Mouse (Mus musculus) regulatory T cell (primary cell): ENCODE measurements around the gene Enho.
"Not testable (repeated sequence)": the region's sequence is repeated elsewhere in the genome, so short reads cannot be mapped to it uniquely, and the experiment has no call there.

Experiments
- in situ Hi-C: fragments of 300-600 bp; cut with MboI, MseI; formaldehyde crosslinking; loops from one replicate; pipeline ENCODE4 v1.15.1; 2025; ENCODE audit warnings: high pct_unique_total_duplicates

Gene Enho

DNA sequence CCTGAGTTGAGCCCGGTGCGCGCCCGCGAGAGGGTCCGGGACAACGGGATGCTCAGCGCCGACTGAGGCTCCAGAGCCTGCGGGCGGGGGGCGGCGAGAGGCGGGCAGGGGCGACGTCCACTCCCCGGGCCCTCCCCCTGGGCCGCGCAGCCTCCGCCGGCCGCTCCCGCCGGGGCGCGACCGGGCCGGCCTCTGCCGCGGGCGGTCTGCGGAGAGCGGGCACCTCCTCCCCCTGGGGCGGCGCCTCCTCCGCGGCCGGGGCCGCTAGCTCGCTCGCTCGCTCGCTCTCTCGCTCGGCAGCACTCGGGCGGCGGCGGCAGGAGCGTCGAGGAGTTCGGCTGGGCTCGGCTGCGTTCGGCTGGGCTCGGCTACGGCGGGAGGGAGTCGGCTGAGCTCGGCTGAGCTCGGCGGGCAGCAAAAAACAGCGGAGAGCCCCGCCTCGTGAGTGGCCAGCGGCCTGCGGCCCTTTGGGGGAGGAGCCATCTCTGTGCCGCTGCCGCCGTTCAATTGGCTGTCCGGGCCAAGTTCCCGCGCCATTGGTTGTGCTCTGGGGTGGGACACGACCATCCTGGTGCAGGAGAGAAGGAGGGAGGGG, at the start of gene Enho:
Gene Enho (minus strand): TSS at position 412 of the 595 bp plus-strand sequence.
- in situ Hi-C loops: no loop called here

DNA sequence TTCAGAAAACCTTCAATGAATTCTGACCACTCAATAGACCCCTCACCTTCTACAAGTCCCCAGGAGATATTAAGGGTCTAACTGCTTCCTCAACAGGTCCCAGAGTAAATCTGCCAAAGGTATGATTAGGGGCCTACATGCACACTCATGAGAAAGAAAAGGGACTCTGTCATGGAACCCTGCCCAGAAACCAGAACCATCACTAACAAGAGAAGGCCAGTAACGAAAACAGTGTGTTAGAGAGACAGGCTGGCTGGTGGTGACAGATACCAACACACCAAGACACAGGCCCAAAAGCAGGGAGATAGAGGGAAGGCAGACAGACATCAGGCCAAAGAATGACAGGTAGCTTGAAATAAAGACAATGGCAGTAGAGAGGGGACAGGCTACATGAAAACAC, 48.4 kb upstream of the Enho start:
- in situ Hi-C loops: not testable (repeated sequence)

DNA sequence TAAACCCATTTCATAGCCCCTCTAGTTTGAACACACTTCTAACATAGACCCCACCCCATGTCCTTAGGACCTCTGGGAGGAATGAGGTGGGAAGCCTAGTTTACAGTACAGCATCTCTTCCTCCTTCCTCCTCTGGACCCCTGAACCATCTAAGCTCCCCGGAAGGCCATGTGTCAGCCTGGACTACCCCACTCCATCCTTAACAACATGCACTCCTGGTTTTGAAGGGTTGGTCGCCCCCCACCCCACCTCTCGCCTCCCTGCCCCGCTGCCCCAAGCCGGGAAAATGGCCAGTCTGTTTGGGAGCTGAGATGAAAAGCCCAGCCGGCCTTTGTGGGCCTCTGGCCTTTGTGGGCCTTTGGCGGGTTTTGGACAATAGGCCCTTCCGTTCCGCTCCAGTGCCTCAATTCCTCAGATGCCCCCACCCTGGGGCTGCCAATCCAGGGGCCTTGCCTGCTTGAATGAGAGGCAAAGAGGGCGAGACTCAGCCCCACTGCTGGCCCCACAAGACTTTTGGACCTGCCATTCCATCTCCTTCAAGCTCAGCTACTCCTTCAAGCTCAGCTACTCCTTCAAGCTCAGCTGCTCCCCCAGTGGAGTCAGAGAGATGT, 45.9 kb upstream of the Enho start:
- in situ Hi-C loops: not testable (repeated sequence)

DNA sequence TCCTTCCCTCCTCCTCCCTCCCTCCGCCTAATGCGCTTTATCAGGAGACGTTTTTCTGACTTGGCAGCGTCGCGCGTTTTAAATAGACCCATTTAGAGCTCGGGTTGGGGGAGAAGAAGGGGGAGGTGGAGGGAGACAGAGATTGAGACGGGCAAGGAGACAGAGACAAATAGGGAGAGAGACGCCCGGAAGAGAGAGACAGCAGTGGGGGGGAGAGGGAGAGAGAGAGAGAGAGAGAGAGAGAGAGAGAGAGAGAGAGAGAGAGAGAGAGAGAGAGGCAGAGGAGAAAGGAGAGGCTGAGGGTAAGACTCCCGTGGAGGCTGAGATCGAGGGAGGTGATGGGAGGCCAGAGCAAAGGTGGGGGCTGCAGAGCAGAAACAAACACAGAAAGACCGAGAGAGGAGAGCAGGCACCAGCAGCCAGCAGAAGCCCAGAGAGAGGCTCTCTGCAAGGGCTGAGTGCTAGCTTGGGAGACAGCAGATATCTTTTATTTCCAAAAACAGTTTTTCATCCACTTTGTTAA, 44.9 kb upstream of the Enho start:
- in situ Hi-C loops: not testable (repeated sequence)

DNA sequence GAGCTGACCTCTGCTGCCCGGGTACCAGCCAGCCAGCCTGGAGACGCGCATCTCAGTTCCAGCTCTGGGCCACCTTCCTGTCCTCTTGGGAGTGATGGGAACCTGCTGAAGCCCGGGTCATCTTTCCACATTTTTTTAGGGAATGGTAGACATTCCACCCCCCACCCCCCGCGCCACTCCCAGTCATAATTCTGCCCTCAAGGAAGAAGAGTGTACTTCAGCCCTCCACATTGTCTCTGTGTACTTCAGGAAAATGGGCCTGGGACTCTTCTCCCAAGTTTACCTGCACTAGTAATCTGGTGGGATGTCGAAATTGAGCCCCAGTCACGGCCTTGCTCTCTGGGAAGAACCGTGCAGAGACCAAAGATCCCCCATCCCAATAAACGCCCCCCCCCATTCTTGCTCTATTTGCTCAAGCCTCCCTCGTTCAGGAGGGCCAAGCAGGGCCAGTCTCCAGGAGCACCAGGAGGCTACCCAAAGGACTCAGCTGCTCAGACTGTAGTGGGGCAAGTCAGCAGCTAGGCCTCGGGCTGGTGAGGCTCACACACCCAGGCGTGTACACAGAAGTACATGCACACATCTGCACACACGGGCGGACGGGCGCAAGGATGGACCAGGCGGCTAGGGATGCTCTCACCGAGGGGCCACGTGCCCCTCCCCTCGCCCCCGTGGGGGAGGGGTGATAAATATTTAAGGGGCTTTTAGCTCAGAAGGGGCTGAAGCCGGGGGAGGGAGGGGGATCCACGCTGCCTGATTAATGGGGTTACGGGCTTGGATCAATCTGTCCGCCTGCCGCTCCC, 44.2 kb upstream of the Enho start:
- in situ Hi-C loops: not testable (repeated sequence)

DNA sequence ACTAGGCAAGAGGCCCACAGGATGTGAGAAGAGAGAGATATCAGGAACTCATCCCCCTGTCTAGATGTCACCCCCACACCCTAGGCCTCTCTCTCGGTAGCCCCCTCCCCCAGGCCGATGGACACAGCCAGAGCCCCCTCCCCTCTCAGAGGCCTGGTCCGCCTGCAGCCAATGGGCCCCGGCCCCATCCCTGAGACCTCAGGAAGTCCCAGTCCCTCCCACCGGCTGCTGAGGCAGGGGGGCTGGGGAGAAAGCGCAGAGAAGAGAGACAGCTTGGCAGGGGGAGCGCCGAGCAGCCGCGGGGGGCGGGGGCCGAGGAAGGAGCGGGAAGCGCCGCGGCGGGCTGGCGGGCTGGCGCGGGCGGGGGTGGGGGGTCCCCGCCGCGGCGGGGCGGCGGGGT, 43.2 kb upstream of the Enho start:
- in situ Hi-C loops: not testable (repeated sequence)

DNA sequence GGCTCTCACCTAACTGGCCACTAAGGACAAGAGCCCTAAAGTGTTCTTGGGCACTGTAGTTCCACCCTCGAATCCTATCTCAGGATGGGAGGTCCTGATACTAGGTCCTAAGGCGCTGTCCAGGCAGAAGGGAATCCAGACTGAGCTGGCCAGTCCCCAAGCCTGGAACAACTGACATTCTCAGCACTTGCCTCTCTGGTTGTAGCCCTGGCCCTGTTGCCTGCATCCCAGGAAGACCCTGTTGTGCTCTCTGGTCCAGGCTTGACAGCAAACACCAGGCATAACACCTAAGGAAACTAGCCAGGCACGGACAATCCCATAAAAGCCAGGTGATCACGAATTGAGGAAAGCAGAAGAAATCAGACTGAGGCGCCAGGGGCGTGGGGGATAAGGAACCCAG, 42.7 kb upstream of the Enho start:
- in situ Hi-C loops: no loop called here

DNA sequence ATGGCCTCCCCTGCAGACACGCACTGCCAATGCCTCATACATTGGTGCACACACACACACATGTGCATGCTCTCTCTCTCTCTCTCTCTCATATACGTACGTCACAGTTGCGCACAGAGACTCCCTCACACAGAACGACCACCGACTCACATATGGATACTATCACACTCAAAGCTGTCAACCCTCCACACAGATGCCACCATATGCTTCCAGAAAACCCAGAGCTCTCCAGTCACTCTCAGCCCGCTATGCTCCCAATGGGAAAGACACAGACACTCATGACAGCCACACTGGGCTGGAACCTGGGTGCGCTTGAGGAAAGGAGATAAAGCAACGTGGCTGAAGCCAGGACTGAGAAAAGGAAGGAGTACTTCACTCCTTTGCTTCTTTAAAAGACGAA, 41.8 kb upstream of the Enho start:
- in situ Hi-C loops: no loop called here

DNA sequence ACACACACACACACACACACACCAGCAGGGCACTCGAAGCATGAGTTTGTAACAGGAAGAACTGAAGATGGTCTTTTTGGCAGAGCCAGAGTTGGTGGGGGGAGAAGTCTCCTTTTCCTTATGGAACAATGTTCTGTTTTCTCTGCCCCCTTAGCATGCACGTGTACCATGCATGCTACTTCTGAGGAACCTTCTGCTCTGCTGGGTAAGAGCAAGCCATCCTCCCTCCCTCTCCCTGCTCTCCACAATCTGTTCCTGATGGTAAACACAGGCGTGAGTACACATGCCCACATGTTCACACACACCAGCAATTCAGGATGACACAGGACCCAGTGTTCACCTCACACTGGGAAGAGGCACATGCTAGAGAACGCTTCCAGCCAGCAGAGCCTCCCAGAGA, 41.1 kb upstream of the Enho start:
- in situ Hi-C loops: no loop called here

DNA sequence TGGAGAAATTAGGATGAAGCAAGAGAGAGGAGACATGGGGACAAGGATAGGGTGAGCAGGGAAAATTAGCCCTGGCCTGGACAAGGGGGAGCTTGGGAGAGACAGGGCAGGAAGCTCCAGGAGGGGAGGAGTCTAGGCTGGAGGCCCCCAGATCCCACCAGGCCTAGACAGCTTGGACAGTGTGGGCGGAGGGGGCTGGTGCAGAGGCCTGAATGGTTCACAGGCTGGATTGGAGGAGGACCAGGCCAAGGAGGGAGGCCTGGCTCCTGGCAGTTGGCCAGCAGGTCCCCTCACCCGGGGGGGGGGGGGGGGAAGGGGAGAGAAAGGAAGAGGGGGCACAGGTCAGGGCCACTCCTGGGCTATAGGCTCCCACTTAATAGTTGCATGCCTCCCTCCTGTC, 39.2 kb upstream of the Enho start:
- in situ Hi-C loops: no loop called here

DNA sequence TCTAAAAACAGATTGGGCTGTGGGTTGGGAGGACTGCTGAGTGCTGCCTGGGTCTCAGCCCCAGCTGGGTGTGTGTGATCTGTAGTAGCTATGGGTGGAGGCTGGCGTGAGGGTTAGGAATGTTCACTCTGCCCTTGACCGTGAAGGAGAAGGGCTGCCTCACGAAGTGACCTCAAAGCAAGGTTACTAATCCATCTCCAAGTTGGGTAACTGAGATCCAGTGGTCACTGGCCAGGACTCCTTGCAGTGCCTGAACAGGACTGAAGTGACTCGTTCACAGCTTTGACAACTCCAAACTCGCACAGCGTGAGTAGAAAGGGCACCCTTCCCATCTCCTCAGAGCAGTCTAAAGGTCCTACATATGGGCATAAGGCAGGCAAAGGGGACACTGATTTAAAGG, 38.7 kb upstream of the Enho start:
- in situ Hi-C loops: no loop called here

DNA sequence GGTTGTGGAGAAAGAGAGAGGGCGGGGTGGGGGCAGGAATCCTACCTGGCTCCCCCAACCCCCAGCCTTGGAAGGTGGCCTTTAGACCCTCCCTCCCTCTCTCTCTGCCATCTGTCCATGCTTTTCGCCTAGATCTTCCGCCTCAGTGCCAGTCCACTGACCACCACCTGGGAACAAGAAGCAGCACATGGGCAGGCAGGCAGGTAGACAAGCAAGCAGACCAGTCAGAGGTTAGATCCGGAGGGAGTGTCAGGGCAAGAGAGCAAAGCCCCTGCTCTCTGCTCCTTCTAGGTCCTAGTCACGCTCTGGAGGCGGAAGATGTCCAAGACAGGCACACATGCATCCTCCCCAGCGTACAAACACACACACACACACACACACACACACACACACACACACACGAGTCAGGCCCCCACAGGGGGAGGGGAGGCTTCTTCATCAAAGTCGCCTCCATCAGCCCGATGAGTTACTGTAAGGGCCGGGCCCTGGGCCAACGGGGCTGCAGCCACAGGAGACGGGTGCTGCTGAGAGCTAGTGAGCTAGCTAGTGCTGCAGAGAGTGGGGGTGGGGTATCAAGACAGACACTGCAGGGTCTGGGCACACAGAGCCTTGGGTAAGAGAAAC, 37.0 kb upstream of the Enho start:
- in situ Hi-C loops: no loop called here

DNA sequence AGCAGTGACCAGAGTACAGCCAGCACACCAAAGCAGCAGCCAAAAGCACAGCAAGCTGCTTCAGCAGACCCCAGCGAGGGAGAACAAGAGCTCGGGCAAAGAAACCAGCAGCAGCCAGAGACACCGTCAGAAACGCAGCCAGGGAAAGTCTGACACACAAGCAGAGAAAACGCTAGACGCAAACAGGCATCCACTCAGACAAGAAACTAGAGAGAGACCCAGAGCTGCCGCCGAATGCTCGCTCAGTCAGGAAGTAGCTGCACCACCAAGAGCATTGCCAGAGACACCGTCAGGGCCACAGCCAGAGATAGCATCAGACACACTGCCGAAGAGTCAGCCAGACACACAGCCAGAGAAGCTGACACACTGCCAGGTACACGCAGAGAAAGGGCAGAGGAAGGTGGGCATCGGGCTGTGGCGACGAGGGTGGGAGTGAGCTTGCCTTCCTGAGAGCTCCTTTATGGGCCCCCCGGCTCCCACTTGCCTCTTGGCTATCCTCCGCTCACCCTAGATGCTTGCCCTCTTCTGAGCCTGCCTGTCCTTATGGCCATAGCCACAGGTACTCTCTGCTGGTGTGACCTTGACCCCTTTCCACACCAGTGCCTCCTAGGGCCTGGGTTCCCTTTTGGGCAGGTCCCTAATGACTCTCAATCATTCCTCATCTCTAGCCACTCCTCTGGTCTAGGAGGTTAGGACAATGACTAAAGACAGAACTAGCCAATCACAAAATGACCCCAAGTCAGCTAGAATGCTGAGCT, 36.3 kb upstream of the Enho start:
- in situ Hi-C loops: no loop called here

DNA sequence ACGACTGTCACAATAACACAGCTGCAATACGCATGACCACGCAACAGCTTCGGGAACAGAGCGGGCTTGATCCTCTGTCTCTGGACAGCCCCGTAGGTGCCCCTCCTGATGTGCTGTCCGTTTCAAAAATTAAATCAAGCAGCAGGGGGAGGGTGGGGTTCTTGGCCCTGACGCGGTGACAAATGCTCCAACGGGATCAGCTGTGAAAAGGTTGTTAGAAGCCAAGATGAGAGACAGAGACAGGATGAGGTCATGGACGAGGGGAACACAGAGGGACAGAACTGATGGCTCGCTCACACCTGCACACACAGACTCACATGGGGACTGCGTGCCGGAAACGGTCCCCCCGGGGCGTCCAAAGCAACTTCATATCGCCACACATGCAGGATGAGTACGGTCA, 33.1 kb upstream of the Enho start:
- in situ Hi-C loops: no loop called here

DNA sequence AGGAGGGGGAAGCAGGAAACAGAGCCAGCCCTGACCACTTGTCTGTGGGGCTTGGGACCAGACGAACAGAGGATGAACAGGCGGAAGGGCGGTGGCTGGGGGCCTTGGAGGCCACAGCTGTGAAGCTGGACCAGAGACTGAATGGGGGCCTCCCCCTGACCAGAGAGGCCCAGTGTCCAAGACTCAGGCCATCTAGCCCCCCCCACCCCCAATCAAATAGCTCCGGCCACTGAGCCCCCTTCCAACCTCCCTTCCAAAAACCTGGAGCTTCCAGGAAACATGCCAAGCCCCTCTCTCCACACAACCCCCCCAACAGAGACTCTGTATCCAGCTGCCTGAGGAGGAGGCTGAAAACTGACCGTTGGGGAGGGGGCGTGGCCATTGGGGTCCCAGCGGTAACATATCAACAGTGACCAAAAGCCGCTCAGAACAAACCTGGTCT, 32.4 kb upstream of the Enho start:
- in situ Hi-C loops: no loop called here

DNA sequence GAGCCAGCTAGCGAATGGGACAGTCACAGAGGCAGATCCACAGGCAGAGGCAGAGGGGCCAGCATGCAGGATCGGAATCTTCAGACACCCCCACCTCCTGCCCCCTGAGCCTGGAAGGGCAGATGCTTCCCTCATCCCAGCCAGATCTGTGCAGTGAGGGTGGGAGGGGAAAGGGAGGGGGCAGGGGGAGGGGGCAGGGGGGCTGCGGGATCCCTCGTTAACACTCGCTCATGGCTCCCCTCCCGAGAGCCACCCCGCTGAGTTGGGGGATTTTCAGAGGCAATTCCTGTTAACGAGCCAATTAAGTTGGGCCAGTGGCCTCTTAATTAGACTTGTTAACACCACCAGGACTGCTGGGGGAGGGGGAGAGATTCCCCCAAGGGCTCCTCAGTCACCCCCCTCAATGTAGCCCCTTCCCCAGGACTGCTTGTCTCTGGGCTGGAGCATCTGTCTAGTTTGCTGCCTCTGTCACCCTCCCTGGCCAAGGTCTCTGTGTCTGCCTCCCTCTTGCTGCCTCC, 31.9 kb upstream of the Enho start:
- in situ Hi-C loops: no loop called here

DNA sequence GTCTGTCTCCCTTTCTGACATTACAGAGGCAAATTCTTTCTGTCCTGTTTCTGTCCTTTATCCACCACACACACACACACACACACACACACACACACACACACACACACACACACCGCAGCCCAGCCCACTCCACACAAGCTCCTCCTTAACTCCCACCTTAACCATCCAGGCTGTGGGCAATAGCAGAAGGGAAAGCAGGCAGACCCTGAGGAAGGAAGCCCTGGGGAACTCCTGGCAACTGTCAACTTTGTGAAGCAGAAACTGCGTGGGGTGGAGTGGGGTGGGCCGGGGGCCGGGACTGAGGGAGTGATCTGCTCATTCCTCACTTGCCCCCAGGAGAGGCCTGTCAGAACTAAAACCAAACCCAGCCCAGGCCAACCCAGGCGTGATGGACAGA, 31.4 kb upstream of the Enho start:
- in situ Hi-C loops: no loop called here

DNA sequence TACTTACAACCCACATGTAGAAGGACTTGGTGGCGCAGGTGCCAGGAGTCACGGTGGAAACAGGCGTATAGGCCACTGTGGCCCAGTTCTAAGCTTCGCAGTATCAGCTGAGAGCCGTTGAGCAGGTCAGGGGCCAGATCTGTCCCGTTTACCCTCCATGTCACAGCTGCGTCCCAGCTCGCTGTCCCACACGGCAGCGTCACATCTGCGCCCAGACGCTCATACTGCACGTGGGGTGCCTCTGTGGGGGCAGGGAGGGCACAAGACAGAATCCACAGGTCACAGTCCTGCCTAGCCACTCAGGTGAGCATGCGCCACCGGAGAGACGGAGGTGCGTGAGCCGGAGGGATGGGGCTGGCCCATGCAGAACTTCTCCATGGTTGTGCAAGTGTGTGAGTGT, 30.7 kb upstream of the Enho start:
- in situ Hi-C loops: no loop called here

DNA sequence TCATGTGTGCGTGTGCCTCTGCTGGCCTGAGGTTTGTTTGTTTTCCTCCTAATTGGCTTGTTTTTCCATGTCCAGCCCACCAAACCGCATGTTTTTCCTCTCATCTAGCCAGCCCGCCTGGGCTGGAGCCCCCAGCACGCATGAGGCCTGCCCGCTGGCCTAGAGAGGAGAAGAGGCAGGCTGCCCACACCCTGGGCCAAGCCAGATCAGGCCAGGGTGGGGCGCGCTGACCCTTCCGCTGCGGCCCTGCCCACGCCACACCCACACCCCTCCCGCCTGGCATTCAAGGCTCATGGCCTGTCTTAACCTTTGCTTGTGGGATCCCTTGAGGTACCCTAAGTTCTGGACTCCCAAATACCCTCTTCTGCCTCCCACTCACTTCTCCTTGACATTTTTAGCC, 26.5 kb upstream of the Enho start:
- in situ Hi-C loops: no loop called here

DNA sequence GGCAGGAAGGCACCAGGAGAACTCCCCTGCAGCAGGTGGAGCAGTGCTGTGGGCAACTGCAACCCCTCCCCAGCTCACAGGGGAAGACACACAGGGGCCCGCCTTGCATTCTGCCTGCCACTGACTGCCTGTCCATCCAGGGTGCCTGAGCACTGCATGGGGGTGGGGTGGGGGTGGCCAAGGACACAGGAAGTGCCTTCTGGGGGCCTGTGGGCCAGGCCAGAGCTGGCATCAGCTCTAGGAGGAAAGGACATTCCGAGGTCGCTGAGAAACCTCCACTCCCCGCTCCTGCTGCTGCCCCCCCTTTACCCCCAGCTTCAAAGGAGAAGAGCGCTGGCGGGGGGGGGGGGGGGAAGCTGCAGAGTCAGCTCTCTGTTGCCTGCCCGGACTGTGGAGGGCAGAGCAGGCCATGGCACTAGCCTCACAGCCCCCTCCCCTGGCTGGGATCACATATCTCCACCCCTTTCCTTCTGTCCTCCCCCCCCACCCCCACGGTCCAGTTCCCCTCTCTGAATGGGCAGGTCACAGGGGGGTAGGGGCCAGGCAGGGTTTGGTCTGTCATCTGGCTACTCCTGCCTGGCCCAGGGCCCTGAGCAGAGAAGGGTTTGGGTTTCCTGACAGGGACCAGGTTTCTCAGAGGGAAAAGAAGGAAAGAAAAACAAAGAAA, 25.0 kb upstream of the Enho start:
- in situ Hi-C loops: no loop called here

DNA sequence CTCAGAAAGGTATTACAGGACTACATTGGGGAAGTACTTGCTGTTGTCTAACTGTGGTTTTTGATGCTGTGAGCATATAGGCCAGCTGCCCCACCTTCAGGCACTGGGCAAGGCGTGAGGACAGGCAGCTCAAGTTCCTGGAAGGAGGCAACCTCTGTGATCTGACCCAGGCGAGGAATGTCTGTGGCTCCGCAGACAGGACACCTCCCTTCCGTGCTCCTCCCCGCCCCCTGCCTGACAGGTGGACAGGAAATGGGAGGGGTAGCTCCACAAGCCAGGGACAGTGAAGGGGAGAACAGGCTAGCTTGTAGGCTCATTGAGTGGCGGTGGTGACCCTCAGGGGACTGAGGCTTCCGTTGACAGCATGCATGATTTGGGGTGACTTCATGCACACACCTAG, 24.4 kb upstream of the Enho start:
- in situ Hi-C loops: no loop called here
